Mouse (Mus musculus): ENCODE measurements at regions not wholly inside any gene's neighbourhood (a gene's known extent, or its start where the extent isn't known, plus 50 kb on each side); places are given as distances from the start of the nearest gene placed in this dataset.
A peak's percentile ranks its signal among the peaks of the same experiment; 100 is the strongest.

DNA sequence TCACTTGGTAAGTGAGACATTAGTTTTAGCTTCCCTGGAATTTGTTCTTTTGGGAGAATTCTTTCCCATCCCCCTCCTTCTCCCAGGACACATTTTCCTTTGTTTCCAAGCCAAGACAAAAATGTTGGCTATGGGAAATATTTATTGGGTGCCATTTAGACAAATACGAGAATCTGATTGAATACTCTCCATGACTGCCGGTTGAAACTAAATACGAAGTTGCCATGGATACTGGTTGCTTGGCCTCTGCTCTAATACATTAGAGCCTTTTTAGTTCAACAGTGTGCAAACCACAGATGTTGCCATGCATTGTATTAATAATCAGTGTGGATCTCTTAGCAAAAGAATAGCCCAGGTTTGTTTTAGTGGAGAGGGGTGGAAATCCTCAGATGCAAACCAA lies 280.3 kb upstream of the Lcorl start:
- intact Hi-C loops (cut with DNase I) = no loop called here
- DNase-seq (ENCODE audit: extremely low spot score in 1 of 2, low spot score in 2 of 2) = no peak

DNA sequence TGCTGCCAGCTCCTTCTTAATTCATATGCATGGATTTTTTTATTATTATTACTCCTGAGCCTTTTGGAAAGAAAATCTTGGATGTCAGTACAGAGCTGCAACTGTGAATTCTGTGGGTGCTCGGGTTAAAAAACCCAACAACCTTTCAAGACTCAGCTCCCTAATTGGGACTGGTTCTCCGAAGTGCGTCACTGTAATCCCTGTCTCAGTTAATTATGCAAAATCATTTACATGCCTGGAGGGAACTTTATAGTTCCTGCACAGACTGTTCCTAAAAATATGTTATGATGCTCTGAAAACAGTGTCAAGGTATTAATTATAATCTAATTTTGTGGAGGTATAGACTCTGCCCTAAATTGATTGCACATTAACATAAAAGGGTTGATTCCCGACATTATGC lies 250.6 kb upstream of the Lcorl start:
- intact Hi-C loops (cut with DNase I) = no loop called here
- DNase-seq (ENCODE audit: extremely low spot score in 1 of 2, low spot score in 2 of 2) = no peak

DNA sequence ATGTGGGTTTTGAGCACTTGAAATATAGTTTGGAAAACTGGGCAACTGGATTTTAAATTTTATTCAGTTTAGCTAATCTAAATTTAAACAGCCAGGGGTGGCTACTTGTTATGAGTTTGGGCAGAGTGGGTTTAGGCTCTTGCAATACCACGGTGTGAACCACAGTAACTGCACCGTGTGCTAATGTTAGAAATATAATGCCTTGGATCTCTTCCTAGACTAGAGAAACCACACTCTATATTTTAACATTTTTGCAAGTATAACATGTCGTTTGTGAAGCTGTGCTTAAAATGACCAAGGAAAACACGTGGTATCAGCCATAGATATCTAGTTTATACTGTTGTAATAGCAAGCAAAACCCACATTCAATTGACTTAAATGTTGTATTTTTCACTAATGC lies 245.9 kb upstream of the Lcorl start:
- intact Hi-C loops (cut with DNase I) = no loop called here

DNA sequence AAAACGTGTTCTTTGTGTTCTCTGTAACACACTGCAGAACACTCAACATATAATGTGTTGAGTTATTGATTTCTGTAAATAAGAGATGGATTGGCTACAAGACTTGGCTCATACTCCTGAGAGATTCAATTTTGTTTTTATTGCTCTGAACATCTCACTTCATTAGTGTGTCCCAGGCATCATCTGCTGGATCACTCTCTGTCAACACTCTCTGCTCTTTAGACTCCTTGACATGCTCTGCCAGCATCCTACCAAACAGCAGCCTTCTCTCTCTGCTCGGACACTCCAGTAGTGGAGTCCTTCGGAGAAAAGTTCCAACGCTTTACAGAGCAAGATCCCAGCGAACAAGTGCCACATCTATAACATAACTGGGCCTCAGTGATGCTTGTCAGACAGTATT lies 235.1 kb upstream of the Lcorl start:
- intact Hi-C loops (cut with DNase I) = no loop called here
- DNase-seq (ENCODE audit: extremely low spot score in 1 of 2, low spot score in 2 of 2) = no peak

More for the DNA sequence above, 245.9 kb upstream of the Lcorl start:
- DNase-seq (ENCODE audit: extremely low spot score in 1 of 2, low spot score in 2 of 2) = no peak

DNA sequence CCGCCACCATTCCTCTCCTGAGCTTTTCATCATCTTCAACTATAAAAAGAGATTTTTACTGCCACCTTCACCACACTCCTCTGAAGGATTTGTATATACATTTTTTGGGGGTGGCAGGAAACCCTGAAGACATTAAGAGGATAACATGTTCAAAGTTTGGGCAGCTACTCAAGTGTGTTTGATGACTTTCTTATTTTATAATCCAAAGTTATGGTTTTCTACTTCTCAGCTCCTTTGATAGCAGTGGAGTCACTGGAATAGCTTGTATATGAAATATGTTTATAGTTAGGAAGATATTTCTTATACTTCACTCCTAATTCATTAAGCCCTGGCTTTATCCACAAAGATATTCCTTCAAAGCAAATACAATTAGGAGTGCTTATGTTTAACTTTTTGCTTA lies 229.5 kb upstream of the Lcorl start:
- intact Hi-C loops (cut with DNase I) = no loop called here

DNA sequence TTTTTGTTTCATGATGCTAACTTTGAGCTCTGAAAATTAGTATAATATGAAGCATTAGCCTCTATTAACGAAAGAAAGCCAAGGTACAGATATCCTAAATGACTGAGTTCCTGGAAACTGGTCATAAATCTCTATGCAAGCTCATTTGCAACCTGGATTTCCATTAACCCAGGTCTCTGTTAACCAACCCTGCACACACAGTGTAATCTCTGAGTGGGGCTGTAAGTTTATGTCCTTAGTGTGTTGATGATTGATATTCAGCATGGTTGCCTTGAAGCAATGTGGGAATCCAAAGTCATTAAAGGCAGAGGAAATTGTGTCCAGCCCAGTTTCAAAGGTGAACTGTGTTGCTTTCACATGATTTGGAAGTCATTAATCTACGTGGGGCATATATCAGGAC lies 225.9 kb upstream of the Lcorl start:
- intact Hi-C loops (cut with DNase I) = no loop called here
- DNase-seq (ENCODE audit: extremely low spot score in 1 of 2, low spot score in 2 of 2) = no peak

More for the DNA sequence above, 229.5 kb upstream of the Lcorl start:
- no peak for DNase-seq (ENCODE audit: extremely low spot score in 1 of 2, low spot score in 2 of 2)

DNA sequence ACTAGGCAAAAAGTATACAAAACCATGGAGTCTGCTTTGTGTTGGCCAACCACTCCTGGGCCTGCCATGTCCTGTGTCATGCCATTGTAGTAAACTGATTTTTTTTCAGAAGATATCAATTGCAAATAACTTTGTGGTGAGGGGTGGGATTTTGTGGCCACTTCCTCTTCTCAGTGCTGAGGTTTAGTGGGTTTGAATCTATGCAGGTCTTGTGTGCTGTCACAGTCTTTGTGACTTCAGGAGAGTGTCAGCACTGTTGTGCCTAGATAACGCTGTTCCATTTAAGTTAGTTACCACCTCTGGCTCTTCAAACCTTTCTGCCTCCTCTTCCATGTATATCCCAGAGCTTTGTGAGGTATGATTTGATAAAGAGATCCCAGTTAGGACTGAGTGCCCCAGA lies 216.3 kb upstream of the Lcorl start:
- DNase-seq (ENCODE audit: extremely low spot score in 1 of 2, low spot score in 2 of 2) = no peak
- intact Hi-C loops (cut with DNase I) = no loop called here

DNA sequence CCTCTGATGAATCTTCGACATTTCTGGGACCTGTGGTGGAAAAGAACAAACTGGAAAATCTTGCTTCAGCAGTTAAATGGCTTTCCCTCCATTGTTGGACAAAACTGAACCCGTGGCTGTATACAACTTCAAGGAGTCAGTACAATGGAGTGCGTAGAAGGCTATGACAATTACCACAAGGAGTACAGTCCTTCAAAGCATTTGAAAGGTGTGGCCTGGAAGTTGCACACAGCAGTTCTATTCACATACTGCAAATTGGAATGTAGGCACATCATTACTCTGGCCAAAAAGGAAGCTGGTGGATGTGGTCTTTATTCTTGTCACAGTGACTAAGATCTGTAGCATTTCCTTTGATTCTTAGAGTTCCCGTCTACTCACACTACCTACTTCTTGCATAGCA lies 215.7 kb upstream of the Lcorl start:
- DNase-seq (ENCODE audit: extremely low spot score in 1 of 2, low spot score in 2 of 2) = no peak
- intact Hi-C loops (cut with DNase I) = no loop called here

DNA sequence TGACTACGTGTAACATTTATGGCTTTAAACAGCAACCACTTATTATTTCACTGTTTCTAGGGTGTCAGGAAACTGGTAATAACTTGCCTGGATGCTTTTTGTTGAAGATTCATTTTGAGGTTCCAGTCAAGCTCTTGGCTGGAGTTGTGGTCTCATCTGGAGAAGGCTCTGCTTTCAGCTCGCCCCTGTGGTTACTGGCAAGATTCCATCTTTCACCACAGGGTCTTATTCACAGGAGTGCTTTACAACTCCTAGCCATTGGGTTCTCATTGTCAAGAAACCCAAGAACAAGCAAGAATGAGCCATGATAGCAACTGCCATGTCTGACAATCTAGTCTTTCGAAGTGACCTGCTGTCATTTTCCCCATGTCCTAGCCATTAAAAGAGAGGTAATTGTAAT lies 202.5 kb upstream of the Lcorl start:
- intact Hi-C loops (cut with DNase I) = no loop called here

DNA sequence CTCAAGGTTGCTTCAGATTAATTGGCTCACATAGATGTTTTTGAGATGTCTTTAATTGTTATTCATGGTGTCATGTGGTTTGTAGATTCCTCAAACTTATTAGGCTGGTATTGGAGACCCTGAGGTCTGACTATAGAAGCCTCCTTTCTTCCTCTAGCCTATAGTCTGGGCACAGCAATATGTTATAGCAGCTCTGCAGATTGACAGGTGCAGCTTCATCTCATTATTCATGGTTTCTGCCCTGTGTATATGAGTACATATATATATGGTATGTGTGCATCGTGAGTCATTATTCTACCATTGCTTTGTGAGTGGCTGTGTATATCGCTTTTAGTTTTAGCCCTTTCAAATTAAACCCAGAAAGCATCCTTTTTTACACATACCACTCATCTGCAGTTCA lies 197.4 kb upstream of the Lcorl start:
- intact Hi-C loops (cut with DNase I) = no loop called here
- no peak for DNase-seq (ENCODE audit: extremely low spot score in 1 of 2, low spot score in 2 of 2)

More for the DNA sequence above, 202.5 kb upstream of the Lcorl start:
- no peak for DNase-seq (ENCODE audit: extremely low spot score in 1 of 2, low spot score in 2 of 2)

DNA sequence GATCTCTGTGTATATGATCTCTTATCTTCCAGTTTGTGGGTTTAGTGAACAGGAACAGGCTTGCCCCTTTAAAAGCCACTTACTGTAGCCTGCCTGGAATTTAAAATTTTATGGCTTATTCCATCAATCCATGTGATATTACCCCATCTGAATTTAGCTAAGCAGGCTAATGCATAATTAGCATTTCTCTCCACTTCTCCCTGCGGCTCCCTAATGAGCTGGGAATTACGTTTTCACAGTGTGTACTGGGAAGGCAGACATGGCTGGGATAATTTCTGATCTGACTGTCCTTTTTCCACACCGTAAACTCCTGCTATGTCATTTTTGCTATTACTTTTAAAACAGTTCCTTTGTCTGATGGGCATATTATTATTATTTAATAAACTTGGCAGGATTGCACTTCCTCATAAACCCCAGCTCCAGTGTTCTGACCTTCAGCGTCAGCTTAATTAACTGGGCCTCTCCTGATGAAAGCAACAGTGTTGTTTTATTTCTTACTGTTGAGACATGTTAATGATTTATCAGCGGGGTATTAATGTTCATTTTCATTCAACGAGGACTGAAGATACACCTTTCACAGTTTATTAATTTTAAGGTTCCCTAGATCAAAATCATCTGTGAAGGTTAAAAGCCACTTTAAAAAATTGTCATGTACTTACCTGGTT lies 185.4 kb upstream of the Lcorl start:
- DNase-seq (ENCODE audit: extremely low spot score in 1 of 2, low spot score in 2 of 2) = no peak
- intact Hi-C loops (cut with DNase I) = no loop called here

DNA sequence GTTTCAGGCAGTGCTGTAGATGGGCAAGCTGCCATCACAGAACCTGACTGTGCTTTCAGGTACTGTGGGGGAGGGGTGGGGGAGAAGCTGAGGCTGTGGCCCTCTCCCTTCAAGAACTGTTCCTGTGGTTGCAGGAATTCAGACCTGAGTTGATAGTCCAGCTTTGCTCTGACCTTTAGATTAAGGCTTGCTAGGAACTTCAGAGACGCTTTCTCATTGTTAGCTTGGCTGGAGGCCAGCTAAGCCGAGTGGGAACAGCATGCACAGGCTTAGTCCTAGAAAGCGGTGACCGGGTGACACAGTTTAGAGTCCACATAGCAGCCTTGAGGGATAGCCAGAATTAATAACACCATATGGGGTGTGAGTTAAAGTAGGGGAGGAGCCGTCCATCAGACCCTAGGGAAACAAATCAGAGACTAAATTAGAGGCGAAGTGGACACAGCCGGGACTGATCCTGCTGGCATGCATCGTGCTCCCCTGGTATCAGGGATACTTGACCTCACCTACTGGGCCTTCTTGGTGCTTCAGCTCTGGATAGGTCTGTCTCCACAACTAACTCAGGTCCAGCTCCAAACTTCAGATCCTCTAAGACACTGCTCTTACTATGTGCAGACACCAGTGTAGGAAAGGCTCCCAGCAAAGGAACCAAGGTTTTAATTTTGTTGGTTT lies 175.7 kb upstream of the Lcorl start:
- intact Hi-C loops (cut with DNase I) = no loop called here
- DNase-seq (ENCODE audit: extremely low spot score in 1 of 2, low spot score in 2 of 2) = peak in 1 of 2 experiments; percentile 50

DNA sequence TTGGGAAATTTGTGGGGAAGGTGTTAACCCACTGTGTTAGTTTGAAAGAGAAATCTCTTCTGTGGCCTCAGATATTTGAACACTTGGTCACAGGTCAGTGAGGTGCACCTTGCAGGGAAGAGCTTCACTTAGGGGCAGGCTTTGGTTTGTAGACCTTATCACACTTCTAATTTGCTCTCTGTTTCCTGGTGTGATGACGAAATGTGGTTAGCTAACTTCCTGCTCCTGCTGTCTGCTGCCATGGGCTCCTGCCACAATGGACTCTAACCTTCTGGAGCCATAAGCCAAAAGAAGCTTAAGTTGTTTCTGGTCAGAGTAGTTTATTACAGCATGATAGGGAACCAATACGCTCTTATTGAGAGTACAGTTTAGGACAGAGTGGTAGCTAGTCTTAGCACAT lies 174.8 kb upstream of the Lcorl start:
- intact Hi-C loops (cut with DNase I) = no loop called here

DNA sequence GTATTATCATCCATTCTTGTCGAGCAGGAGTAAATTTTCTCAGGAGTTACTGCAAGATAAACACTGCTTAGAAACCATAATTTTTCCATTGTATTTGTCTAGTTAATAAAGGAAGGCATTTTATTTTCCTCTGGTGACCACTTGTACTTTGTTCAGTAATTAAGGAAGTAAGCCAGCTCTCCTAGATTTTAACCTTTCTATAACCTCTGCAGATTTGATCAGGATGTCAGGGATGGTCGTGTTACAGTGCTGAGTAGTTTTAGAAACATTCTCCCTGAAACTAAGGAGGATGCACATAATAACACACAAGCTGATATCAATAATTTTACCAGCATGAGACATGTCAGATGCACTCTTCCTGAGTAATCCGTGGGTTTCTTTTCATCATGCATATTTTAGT lies 166.7 kb upstream of the Lcorl start:
- DNase-seq (ENCODE audit: extremely low spot score in 1 of 2, low spot score in 2 of 2) = no peak
- intact Hi-C loops (cut with DNase I) = no loop called here

More for the DNA sequence above, 174.8 kb upstream of the Lcorl start:
- no peak for DNase-seq (ENCODE audit: extremely low spot score in 1 of 2, low spot score in 2 of 2)

DNA sequence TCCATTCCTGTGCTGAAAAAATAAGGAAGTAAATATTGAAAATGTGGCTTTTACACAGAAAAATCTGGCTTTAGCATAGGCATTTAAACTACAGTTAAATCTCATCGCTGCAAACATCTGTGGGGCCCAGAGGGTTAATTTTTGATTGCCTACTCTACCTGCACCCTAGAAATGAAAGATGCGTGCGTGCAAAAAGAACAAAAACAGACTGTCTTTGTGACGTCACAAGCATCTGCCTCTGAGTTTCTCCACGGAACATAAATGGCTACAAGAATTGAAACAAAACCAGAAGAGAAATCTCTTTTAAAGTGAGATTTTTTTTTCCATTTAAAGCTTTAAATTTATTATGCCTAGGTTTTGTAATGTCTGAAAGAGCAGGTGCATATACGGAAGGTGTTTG lies 166.0 kb upstream of the Lcorl start:
- intact Hi-C loops (cut with DNase I) = no loop called here
- peak in 1 of 2 experiments; percentile 37 for DNase-seq (ENCODE audit: extremely low spot score in 1 of 2, low spot score in 2 of 2)

DNA sequence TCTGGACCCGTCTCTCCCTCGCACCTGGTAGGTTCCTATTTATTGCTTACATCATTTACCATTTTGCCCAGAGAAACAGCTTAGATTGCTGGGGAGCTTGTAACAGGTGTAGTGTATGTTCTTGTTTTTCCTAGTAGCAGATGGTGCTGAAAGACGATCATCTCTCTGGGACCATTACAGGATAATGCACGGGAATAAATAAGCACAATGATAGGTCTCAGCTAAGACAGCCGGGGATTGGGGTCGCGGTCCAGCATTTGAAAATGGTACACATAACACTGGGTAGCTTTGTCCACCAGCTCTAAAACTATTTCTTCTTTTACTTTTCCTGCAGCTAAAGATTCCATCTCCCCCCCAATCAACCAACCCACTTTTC lies 164.6 kb upstream of the Lcorl start:
- DNase-seq (ENCODE audit: extremely low spot score in 1 of 2, low spot score in 2 of 2) = no peak
- intact Hi-C loops (cut with DNase I) = no loop called here

DNA sequence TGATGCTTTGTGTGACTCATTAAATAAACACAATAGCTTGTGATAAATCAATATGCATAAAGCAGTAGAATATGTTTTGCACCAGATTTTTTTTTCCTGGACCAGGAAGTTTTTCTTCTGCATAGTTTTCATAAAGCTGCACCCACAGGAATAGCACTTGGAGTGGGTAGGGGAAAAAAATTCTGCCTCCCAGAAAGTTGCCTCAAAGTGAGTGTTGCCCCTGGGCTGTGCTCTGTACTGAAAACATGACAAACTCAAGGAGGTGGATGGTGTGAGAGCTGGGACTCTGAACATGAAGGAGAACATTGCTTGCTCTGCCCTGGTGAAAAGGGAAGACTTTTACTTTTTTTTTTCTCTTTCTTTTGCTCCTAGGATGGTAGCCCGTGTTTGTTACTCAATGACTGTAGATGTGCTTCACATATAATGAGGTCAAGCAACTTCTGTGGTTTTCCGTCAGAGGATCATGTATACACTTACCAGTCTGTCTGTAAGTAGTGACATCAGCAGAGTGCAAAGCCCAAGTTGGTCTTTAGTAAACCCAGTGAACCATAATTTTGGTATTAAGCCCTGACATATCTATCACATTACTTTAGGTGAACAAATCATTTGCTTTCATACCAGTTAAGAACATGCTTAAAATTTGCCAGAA lies 164.1 kb upstream of the Lcorl start:
- intact Hi-C loops (cut with DNase I) = no loop called here
- no peak for DNase-seq (ENCODE audit: extremely low spot score in 1 of 2, low spot score in 2 of 2)

DNA sequence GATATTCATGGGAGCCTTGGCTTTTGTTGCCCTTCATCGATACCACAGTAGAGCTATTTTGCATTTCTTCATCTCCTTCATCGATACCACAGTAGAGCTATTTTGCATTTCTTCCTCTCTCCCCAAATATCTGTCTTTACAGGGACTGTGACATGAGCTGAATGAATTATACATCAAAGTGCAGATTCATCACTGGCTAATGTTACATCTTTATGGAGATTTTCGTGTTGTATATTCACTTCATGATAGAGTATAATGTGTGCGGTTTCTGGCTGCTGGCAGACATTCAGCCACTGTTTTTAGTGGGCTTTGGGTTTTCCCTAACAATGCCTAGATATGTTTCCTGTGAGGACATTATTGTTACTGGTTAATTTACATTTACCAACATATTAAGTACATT lies 162.8 kb upstream of the Lcorl start:
- intact Hi-C loops (cut with DNase I) = no loop called here
- no peak for DNase-seq (ENCODE audit: extremely low spot score in 1 of 2, low spot score in 2 of 2)

DNA sequence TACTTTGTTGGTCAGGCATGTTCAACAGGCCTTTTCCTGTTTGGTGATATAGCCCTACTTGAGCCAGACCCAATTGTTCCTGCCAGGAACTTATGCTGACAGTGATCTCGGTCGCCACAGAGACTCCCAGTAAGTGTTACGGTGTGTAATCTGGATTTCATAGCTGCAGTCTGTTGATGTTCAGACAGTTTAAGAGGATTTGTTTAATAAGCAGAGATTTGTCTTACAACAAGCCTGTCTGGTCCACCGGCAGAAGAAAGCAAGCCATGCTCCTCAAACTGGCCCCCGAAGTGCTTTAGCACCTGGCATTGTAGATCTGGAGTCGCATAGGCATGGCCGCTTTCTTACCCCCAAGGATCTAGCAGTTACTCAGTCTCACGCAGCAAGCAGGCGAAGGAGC lies 150.0 kb upstream of the Lcorl start:
- DNase-seq (ENCODE audit: extremely low spot score in 1 of 2, low spot score in 2 of 2) = no peak
- intact Hi-C loops (cut with DNase I) = no loop called here

DNA sequence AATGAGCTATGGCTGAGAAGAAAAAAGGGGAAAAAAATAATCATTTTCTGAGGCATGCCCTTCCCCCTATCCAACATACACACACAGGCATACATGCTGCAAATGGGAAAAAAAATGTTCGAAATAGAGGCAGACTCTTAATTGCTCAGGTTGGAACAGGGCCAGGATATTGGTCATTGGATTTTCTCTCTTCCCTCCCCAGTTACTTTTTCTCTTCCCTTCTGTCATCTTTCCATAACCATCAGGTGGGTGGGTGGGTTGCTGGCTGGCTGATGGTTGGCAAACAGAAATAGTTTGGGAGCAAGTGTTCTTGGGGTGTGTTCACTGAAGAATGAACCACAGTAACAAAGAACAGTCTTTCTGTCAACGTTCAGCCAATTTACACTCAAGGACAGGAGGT lies 149.3 kb upstream of the Lcorl start:
- intact Hi-C loops (cut with DNase I) = no loop called here
- DNase-seq (ENCODE audit: extremely low spot score in 1 of 2, low spot score in 2 of 2) = peak in 1 of 2 experiments; percentile 13
